Mouse (Mus musculus) lung, embryonic 14.5 days (tissue): ENCODE data around the gene Skint8. TPM values are rescaled to one million over a fixed set of nuclear protein-coding genes. Genes with fewer than 3 reads are reported as not detected.
"Not testable (repeated sequence)": the region's sequence is repeated elsewhere in the genome, so short reads cannot be mapped to it uniquely, and the experiment has no call there.

ENCODE experiments used
- ATAC-seq: fragments of 200-750 bp; cut with Nextera tagmentation; 2 replicates; pipeline ENCODE4 v1.8.0; 2017; ENCODE audit warnings: mild to moderate bottlenecking, moderate TSS enrichment, moderate library complexity; ENCODE audit not compliant: insufficient read depth
- DNase-seq: peaks from one replicate; pipeline ENCODE4 v3.0.0-alpha.2; 2015
- H3K27ac ChIP-seq: fragments of 300-500 bp; sonication (generic); 2 replicates; pipeline ENCODE4 v1.5.1; 2014; ENCODE audit warnings: low read depth, mild to moderate bottlenecking, moderate library complexity
- H3K27me3 ChIP-seq: fragments of 300-500 bp; sonication (generic); 2 replicates; pipeline ENCODE4 v1.6.1; 2014; ENCODE audit warnings: low read length, control low read depth; ENCODE audit not compliant: insufficient read depth
- H3K36me3 ChIP-seq: fragments of 300-500 bp; sonication (generic); 2 replicates; pipeline ENCODE4 v1.6.1; 2014; ENCODE audit warnings: control low read depth; ENCODE audit not compliant: insufficient read depth
- H3K4me1 ChIP-seq: fragments of 300-500 bp; sonication (generic); 2 replicates; pipeline ENCODE4 v1.6.1; 2014; ENCODE audit warnings: antibody characterized with exemption, control low read depth; ENCODE audit not compliant: insufficient read depth
- H3K4me2 ChIP-seq: fragments of 300-500 bp; sonication (generic); 2 replicates; pipeline ENCODE4 v1.6.1; 2014; ENCODE audit warnings: mild to moderate bottlenecking
- H3K4me3 ChIP-seq: fragments of 300-500 bp; sonication (generic); 2 replicates; pipeline ENCODE4 v1.5.1; 2014; ENCODE audit warnings: low read depth, low read length
- H3K9ac ChIP-seq: fragments of 300-500 bp; sonication (generic); 2 replicates; pipeline ENCODE4 v1.6.1; 2014
- H3K9me3 ChIP-seq: fragments of 300-500 bp; sonication (generic); 2 replicates; pipeline ENCODE4 v1.6.1; 2016; ENCODE audit warnings: low read depth, low read length, control low read depth
- CTCF ChIP-seq: IDR thresholded peaks from 2 replicates; pipeline ENCODE4 v1.5.1; 2016; ENCODE audit warnings: antibody characterized with exemption, low read depth
- WGBS: fragments of 180-500 bp; shearing (Covaris S2); extraction: QIAGEN DNeasy Blood & Tissue Kit; methylation state at CpG from one replicate; pipeline ENCODE4 v1.1.7; 2014; 5-methylcytosine and 5-hydroxymethylcytosine counted together
- polyA plus RNA-seq: library from polyadenylated mRNA; unstranded; fragments of >200 nt; fragmentation: Nextera tagmentation; extraction: Ambion mirVana; gene quantifications from 2 replicates; pipeline ENCODE4 v1.2.1, GENCODE M21; 2014

The Skint8 gene
- polyA plus RNA-seq, 1 experiment from 2014 or later, result not detected

DNA sequence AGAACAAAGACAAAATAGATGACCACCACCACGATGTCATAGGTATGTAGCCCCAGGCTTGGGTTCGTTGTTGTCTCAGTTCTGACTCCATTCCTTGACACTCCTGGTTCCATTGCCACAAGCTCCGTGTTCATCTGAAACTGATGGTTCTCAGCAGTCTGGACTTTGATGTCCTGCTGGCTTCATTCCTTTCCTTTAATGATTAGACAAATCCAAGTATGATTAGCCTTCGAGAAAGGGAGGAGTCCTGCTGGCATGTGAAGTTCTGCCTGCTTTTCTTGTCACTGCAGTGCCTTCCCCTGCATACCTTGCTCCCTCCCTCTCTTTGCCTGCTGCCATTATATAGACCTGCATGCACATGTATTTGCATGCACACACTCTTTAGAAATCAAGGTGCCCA, 20.6 kb upstream of the Skint8 start:
- ATAC-seq, result no peak
- no peaks in the 10 kb centered on the region for H3K36me3 ChIP-seq
- H3K4me2 ChIP-seq, result no peak overlapping the region
- H3K27ac ChIP-seq, result no peak overlapping the region
- no peaks in the 10 kb centered on the region for H3K4me1 ChIP-seq
- WGBS, result 56% methylated on average over 4 of the region's 4 CpGs
- no peak for DNase-seq
- no peak overlapping the region for H3K9ac ChIP-seq
- no peak overlapping the region for H3K4me3 ChIP-seq
- H3K27me3 ChIP-seq, result no peaks in the 10 kb centered on the region
- no peaks in the 10 kb centered on the region for H3K9me3 ChIP-seq
- TF ChIP-seq CTCF, result no peak

DNA sequence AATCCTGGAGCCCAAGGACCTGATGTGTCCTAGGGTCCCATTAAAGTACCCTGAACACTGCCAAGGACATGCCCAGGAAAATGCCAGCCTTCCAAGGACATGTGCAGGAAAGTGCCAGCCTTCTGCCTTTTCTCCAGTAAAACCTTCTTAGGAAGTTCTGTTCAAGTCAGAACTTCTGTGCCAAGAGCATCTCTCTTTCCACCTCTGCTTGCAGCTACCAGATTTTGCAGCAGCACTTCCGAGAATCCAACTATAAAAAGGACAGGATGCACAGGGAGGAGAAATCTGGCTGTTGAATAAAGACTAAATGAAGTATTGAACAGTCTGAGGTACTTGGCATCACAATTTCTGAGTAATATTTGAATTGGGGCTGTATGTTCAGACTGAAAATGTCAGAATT, 18.7 kb upstream of the Skint8 start:
- WGBS, result 67% methylated on average over 1 of the region's 1 CpGs
- H3K4me1 ChIP-seq, result not testable (repeated sequence)

DNA sequence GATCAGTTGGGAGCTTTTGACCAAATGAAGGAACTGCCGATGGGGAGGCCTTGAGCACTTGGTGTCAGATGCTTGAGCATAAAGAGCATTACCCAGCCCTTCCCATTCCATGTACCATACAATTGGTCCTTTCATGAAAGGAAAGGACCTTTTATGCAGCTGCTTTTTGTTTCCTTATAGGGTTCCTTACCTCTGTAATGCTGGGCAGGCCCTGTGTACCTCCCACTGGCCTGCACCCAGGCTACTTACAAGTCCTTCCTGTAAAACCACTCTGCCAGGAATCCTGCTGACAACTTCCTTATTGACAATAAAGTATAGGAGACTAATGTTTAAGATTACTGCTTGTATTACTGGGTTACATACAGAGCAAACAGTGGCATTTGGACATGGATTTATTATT, 17.7 kb upstream of the Skint8 start:
- H3K9me3 ChIP-seq, result no peaks in the 10 kb centered on the region
- 79% methylated on average over 1 of the region's 1 CpGs for WGBS
- no peak for ATAC-seq
- no peaks in the 10 kb centered on the region for H3K36me3 ChIP-seq
- H3K9ac ChIP-seq, result no peak overlapping the region
- H3K4me1 ChIP-seq, result no peaks in the 10 kb centered on the region
- H3K27me3 ChIP-seq, result no peaks in the 10 kb centered on the region
- no peak overlapping the region for H3K27ac ChIP-seq
- H3K4me3 ChIP-seq, result no peak overlapping the region
- H3K4me2 ChIP-seq, result no peak overlapping the region
- DNase-seq, result no peak
- TF ChIP-seq CTCF, result no peak

More for the DNA sequence above, 18.7 kb upstream of the Skint8 start:
- not testable (repeated sequence) for H3K36me3 ChIP-seq, DNase-seq, H3K4me2 ChIP-seq, H3K4me3 ChIP-seq, H3K27me3 ChIP-seq, H3K9me3 ChIP-seq, ATAC-seq, H3K27ac ChIP-seq, H3K9ac ChIP-seq

DNA sequence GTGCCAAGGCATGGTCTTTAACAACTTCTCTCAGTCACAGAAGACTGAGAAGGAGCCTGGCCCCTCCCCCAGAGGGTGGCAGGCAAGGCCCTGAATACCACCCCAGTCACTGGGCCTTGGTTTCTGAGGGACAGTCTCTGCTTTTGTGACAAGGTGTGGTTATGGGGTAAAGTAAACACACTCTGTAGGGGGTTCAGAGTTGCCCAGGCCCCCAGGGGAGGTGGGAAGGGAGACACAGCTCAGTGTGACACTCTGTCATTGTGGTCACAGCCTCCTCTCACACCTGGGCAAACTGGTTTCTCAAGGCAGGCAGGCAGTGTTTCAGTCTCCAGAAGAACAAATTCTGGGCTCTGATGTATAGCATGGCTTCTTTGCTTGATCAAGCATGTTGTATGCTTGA, 16.4 kb upstream of the Skint8 start, which contains the start of gene Slc5a9:
TSS of gene Slc5a9 (minus strand) at position 144 of the 400 bp plus-strand sequence.
- Histone ChIP-seq H3K9me3 (no peaks in the 10 kb centered on the region), H3K4me3 (no peak within 1 kb of the TSS), H3K9ac (no peak within 1 kb of the TSS), H3K36me3 (no peaks in the 10 kb centered on the region), H3K4me1 (no peaks in the 10 kb centered on the region), H3K4me2 (no peak within 1 kb of the TSS), H3K27me3 (no peaks in the 10 kb centered on the region), H3K27ac (no peak within 1 kb of the TSS)
- no peak for TF ChIP-seq CTCF
- DNase-seq, result peak; percentile 1
- ATAC-seq, result peak; percentile 44; the same call in 1 of the 2 replicates

DNA sequence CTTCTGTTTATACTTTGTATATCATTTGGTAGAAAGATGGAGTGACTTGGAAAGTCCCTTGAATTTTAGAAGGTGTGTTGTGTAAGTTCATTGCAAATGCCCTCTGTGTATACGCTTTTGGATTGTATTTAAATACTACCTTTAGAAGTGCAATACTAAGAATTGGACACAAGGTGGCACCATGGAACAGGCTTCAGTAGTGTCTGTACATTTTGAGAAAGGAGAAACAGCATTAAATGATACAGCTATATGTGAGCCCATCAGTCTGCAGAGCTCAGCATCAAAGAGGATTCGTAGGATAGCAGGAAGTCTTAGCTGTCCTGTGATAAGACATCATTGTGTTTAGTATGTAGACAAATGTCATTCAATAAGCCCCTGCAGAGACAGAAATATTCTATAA, 11.3 kb upstream of the Skint8 start:
- peak; percentile 65 for TF ChIP-seq CTCF
- Histone ChIP-seq H3K36me3 (no peaks in the 10 kb centered on the region), H3K4me1 (no peaks in the 10 kb centered on the region), H3K4me2 (no peak overlapping the region), H3K27me3 (no peaks in the 10 kb centered on the region), H3K9me3 (no peaks in the 10 kb centered on the region), H3K4me3 (no peak overlapping the region), H3K27ac (no peak overlapping the region), H3K9ac (no peak overlapping the region)
- peak; percentile 73 for DNase-seq
- WGBS, result 26% methylated on average over 2 of the region's 2 CpGs
- ATAC-seq, result peak; percentile 24; the same call in 1 of the 2 replicates

DNA sequence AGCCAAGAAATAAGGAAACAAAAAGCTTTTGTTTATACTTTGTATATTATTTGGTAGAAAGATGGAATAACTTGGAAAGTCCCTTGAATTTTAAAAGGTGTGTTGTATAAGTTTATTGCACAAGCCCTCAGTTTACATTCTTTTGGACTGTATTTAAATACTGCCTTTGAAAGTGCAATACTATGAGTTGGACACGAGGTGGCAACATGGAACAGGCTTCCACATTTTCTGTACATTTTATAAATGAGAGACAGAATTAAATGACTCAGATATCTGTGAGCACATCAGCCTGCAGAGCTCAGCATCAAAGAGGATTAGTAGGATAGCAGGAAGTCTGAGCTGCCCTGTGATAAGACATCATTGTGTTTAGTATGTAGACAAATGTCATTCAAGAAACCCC, 42.1 kb downstream of the Skint8 start:
- 14% methylated on average over 1 of the region's 1 CpGs for WGBS
- Histone ChIP-seq H3K9me3 (no peaks in the 10 kb centered on the region), H3K9ac (no peak overlapping the region), H3K4me3 (no peak overlapping the region), H3K27ac (no peak overlapping the region), H3K36me3 (no peaks in the 10 kb centered on the region), H3K4me1 (no peaks in the 10 kb centered on the region), H3K4me2 (no peak overlapping the region), H3K27me3 (no peaks in the 10 kb centered on the region)
- TF ChIP-seq CTCF, result no peak; the same call in 1 of the 2 replicates
- DNase-seq (peak; percentile 1), ATAC-seq (no peak)

DNA sequence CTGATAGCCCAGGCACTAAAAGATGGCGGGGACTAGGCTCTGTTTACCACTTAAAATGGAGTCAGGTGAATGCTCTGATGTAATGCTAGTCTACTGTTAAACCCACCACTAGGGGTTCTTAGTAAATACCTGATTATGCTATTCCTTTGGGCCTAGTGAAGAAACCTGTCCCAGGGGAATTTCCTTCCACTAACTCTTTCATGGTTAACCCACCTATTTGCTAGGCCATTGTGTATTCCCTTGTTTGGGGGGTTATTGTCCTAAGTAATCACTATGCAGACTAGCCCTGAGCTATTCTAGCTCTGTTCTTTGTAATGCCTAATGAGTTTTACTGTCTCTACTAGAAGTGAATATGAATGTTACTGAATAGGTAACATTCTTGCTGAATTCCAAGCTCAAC, 44.0 kb downstream of the Skint8 start:
- H3K9me3 ChIP-seq, H3K36me3 ChIP-seq, H3K4me3 ChIP-seq, H3K27me3 ChIP-seq, ATAC-seq, H3K4me1 ChIP-seq, H3K4me2 ChIP-seq, H3K9ac ChIP-seq, DNase-seq, H3K27ac ChIP-seq: not testable (repeated sequence)
- WGBS, result 61% methylated on average over 1 of the region's 1 CpGs

DNA sequence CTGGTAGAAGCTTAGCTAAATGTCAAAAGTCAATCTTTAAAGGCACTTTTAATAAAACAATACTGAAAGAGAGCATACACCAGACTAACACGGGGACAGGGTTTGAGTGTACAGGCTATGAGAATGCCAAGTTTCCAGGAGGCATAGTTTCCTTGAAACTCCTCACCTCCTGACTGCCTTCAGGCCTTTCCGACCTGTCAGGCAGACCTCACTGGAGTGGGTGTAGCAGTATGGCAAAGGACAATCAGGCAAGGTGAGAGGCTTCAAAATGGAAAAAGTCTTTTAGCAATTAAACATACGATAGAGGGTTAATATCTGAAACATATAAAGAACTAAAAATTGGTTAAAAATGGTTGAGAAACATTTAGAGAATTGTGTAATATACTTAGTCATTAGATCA, 44.5 kb downstream of the Skint8 start:
- no peak for ATAC-seq
- WGBS, result 77% methylated on average over 3 of the region's 3 CpGs
- Histone ChIP-seq H3K9me3 (no peaks in the 10 kb centered on the region), H3K9ac (no peak overlapping the region), H3K4me3 (no peak overlapping the region), H3K27me3 (no peaks in the 10 kb centered on the region), H3K36me3 (no peaks in the 10 kb centered on the region), H3K27ac (no peak overlapping the region), H3K4me2 (no peak overlapping the region), H3K4me1 (no peaks in the 10 kb centered on the region)
- DNase-seq, result no peak
- no peak for TF ChIP-seq CTCF
